18 mouse cellular contexts compared by ENCODE assay signal in the genomic region with DNA sequence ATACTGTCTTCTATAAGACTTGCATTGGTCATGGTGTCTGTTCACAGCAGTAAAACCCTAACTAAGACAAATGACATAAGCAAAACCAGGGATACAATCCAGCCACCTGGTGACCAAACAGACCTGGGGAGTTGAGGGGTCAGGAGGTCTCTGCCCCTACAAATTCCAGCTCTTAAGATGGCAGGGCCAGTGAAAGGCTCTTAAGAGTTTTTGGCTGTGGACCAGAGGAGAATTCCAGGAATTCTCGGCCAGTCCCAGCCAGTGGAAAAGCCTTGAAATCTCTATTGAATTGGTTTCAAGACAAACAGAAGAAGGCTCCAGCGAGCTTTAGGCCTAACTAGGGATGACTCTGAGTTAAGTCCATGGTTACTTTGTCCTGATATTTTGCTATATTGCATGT.
"Had no signal": no experiment of that assay in that cellular context is flagged by ENCODE, and none has a peak within 500 bp of the region (broad histone marks: within the 10 kb centered on the region; RNA-seq: fewer than 3 reads in every experiment).

No protein-coding gene starts in this region.

- H3K27ac ChIP-seq: liver, embryonic 12.5 days; liver, embryonic 15.5 days; macrophage; midbrain, embryonic 12.5 days; midbrain, embryonic 15.5 days; neural tube, embryonic 12.5 days; neural tube, embryonic 15.5 days; stomach, postnatal 0 days had no signal

- H3K36me3 ChIP-seq: liver, embryonic 12.5 days; liver, embryonic 15.5 days; midbrain, embryonic 12.5 days; midbrain, embryonic 15.5 days; neural tube, embryonic 12.5 days; neural tube, embryonic 15.5 days had no signal

- DNase-seq: kidney, adult 18-20 months; kidney, adult 9 months; kidney, postnatal 36 days; layer of hippocampus, adult 9-11 months; lung, adult 18-20 months; lung, postnatal 14 days; thymus, adult 2 months; thymus, postnatal 14 days; thymus, postnatal 4 days had no signal

- H3K4me3 ChIP-seq: liver, embryonic 12.5 days; liver, embryonic 15.5 days; midbrain, embryonic 12.5 days; midbrain, embryonic 15.5 days; neural tube, embryonic 12.5 days; neural tube, embryonic 15.5 days had no signal

- ATAC-seq: intestine, embryonic 16.5 days; liver, embryonic 12.5 days; midbrain, embryonic 15.5 days had no signal

- H3K4me1 ChIP-seq: liver, embryonic 15.5 days; neural tube, embryonic 12.5 days; neural tube, embryonic 15.5 days had no signal

- H3K27me3 ChIP-seq: liver, embryonic 12.5 days; liver, embryonic 15.5 days; midbrain, embryonic 12.5 days; midbrain, embryonic 15.5 days; neural tube, embryonic 12.5 days; neural tube, embryonic 15.5 days had no signal

- H3K4me2 ChIP-seq: liver, embryonic 12.5 days; liver, embryonic 15.5 days; midbrain, embryonic 12.5 days; midbrain, embryonic 15.5 days; neural tube, embryonic 12.5 days; neural tube, embryonic 15.5 days had no signal

- H3K9ac ChIP-seq: liver, embryonic 12.5 days; liver, embryonic 15.5 days; midbrain, embryonic 12.5 days; midbrain, embryonic 15.5 days; neural tube, embryonic 12.5 days; neural tube, embryonic 15.5 days had no signal

- H3K9me3 ChIP-seq: liver, embryonic 12.5 days; liver, embryonic 15.5 days; midbrain, embryonic 15.5 days; neural tube, embryonic 12.5 days; neural tube, embryonic 15.5 days had no signal
